Mouse (Mus musculus): ENCODE data around the gene Tex2.

The Tex2 gene

GRCm38 (mm10) chr11:106486866-106487732 lies 126.1 kb downstream of the Tex2 start:
- in situ Hi-C loops (cut with MboI, MseI), result no loop called here

GRCm38 (mm10) chr11:106486042-106486865 lies 127.0 kb downstream of the Tex2 start:
- in situ Hi-C loops (cut with MboI, MseI), result no loop called here

- in situ Hi-C loops (cut with MboI, MseI), result no loop called here
Observed at GRCm38 (mm10) chr11:106485611-106486010, 127.6 kb downstream of the Tex2 start.

DNA sequence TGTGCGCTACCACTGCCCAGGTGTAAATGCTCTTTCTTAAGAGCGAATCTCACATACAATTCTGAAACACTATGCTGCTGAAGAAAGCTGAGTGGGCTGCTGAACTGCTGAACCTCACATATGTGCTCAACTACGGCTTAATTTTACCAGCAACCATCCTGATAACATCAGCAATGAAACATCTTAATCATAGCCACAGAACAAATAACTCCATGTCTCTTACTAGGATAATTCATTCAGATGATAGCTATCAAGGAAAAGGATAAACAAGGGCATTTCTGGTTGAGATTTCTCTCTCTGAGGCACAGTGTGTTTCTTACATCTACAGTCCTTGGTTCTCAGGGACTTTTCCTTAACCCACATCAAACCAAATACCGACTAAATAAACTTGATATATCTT lies 128.3 kb downstream of the Tex2 start:
- in situ Hi-C loops (cut with MboI, MseI), result no loop called here

- in situ Hi-C loops (cut with MboI, MseI), result no loop called here
Observed at GRCm38 (mm10) chr11:106482867-106483266, 130.4 kb downstream of the Tex2 start.

DNA sequence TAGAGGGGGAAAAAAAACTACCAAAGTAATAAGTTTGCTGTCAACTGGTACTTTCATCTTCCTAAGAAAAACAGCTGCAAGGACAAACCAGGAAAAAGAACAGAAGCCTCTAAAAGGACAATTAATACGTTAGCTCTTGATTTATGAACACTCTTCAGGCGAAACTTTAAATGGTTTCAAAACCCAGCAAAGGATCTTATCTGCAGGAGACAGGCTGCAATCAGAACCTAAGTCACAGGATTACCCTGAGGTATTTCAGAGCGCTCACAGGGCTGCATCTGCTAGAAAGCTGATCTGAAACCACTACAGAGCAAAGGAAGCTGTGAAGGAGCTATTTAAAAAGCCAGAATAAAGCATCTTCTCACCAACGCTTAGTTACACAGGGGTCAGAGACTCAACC lies 131.6 kb downstream of the Tex2 start:
- in situ Hi-C loops (cut with MboI, MseI), result no loop called here

- in situ Hi-C loops (cut with MboI, MseI), result no loop called here
Observed at GRCm38 (mm10) chr11:106480530-106480885, 132.7 kb downstream of the Tex2 start.

GRCm38 (mm10) chr11:106479619-106480529 lies 133.3 kb downstream of the Tex2 start:
- in situ Hi-C loops (cut with MboI, MseI), result no loop called here

DNA sequence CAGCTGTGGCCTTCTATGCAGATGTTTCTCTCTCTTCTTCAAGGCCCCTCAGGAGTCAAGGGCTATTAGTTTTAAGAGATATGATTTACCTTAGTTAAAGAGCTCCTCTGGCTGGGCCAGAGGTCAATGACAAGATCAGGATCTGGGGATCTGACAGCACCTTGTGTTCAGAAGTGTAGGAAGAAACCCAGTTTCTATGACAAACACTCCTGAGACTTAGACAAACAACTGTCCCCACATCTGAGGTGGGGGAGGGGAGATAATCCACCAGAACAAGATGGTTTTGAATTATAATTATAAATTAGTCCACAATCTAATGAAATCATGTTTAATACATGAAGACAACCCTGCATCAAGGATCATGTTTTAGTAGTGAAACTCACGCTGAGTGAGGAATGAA lies 134.5 kb downstream of the Tex2 start:
- in situ Hi-C loops (cut with MboI, MseI), result no loop called here

DNA sequence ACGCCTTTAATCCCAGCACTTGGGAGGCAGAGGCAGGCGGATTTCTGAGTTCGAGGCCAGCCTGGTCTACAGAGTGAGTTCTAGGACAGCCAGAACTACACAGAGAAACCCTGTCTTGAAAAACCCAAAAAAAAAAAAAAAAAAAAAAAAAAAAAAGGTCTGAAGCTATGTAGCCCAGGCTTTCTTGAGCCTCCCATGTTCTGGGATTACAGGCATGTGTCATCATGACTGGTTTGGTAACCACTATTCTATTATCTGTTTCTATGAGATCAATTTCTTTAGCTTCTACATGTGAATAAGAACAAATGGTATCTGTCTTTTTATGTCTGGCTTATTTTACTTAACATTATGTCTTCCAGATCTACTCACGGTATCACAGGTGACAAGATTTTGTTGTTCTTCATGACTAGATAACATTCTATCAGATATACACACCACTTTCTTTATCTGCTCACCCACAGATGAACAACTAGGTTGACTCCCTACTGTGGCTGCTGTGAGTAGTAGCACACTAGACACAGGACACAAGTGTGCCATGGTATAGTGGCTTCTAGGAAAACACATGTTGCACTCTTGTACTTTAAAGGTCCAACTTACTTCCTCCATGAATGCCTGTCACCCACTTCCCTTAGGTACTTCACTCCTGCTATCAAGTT lies 135.6 kb downstream of the Tex2 start:
- in situ Hi-C loops (cut with MboI, MseI), result no loop called here

DNA sequence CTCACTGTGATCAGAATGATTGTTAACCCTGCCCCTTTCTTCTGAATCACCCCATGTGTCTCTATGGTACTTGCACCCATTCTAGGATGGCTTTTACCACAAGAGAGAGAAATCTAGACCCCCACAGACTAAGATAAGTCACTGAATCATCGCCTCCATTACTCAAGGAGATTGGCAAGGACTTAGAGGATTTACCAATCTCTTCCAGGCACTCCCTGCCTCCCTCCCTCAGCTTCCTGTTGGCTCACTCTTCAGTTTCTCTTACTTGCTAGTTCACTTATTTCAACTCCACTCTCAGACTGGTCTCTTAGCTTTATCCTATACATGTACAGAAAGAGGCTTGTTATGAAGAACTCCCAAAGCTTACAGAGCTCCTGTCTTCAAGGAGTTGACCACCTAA lies 137.9 kb downstream of the Tex2 start:
- in situ Hi-C loops (cut with MboI, MseI), result no loop called here

DNA sequence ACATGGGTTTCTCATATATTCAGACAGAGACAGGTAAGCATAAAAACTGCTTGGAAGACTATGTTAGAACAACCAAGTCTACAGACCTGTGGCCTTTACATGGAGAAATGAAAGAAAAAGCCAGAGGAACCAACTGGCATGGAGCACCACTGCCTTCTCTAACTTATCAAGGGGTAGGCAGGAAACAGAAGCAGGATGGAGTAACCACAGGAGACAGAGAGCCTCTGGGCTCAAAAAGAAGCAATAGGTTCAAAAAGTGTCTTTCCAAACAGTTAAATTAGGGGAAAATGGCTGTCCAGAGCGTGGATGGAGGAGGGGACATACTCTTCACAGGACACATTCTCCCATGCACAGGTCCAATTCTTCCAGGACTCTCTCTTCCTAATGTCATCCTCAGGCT lies 141.6 kb downstream of the Tex2 start:
- in situ Hi-C loops (cut with MboI, MseI), result no loop called here

DNA sequence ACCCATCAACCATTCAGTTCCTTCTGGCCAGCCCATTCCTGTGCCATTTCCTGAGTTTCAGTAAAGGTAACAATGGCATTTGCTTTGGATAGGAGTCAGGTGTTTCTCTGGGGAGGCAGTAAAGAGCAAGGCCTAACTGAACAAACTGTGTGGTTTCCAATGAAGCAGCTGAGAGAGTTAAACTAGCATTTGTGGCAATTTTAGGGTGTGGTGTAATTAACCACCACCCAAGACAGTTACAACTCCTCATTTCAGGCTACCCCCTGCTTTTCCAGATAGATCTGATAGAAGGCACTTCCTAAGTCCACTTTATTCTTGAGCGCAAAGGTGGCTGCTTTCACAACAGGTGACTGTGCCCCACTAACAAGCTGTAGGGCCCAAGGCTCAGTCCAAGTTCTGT lies 144.7 kb downstream of the Tex2 start:
- in situ Hi-C loops (cut with MboI, MseI), result no loop called here

- in situ Hi-C loops (cut with MboI, MseI), result no loop called here
Observed at GRCm38 (mm10) chr11:106465932-106466331, 147.3 kb downstream of the Tex2 start.

DNA sequence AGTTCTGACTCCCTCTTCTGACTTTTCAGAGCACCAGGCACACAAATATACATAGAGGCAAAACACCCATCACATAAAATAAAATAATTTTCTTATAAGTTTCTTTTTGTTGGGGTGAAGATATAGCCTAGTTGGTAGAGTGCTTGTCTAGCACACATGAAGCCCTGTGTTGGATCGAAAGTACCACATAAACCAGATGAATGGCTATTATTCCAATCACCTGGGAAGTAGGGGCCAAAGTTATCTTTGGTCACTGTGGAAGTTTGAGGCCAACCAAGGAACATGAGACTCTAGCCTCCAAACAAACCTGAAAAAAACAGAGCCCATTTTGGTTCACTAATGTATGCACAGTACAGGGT lies 147.7 kb downstream of the Tex2 start:
- in situ Hi-C loops (cut with MboI, MseI), result no loop called here

DNA sequence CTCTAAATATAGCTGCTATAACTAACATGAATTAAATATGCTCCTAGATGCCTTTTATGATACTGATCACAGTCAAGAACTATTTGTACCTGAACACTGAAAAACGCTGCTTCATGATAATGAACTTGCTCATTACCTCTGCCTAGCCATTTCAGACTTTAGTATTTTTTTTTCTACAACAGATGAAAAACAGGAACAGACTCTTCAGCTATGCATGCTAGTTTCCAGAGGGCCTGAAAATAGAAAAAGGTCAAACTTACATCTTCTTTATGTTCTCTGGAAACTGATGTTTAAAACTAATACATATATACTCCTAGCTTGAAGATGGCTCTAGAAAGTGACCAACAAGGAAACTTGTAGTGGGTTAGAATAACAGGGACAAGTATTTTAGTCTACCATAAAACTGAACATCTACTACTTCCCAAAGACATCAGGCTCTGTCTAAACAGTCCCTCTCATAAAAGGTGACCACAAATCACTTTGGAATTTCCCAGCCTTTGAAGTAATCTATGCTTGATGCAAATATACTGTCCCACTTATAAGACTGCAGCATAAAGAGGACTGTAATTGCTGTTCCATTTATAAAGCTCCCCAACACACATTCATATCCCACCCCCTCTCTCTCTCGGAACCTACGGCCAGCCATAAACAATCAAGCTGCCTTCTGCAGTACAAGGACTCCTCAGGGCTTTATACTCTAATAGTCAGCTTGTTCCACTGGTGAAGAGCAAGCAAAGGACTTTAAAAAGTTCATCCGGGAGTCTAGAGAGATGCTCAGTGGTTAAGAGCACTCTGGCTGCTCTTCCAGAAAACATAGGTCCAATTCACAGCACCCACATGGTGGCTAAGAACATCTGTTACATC lies 148.3 kb downstream of the Tex2 start:
- in situ Hi-C loops (cut with MboI, MseI), result no loop called here

- in situ Hi-C loops (cut with MboI, MseI), result no loop called here
Observed at GRCm38 (mm10) chr11:106463845-106464244, 149.4 kb downstream of the Tex2 start.

- in situ Hi-C loops (cut with MboI, MseI), result no loop called here
Observed at GRCm38 (mm10) chr11:106462309-106462708, 150.9 kb downstream of the Tex2 start.

DNA sequence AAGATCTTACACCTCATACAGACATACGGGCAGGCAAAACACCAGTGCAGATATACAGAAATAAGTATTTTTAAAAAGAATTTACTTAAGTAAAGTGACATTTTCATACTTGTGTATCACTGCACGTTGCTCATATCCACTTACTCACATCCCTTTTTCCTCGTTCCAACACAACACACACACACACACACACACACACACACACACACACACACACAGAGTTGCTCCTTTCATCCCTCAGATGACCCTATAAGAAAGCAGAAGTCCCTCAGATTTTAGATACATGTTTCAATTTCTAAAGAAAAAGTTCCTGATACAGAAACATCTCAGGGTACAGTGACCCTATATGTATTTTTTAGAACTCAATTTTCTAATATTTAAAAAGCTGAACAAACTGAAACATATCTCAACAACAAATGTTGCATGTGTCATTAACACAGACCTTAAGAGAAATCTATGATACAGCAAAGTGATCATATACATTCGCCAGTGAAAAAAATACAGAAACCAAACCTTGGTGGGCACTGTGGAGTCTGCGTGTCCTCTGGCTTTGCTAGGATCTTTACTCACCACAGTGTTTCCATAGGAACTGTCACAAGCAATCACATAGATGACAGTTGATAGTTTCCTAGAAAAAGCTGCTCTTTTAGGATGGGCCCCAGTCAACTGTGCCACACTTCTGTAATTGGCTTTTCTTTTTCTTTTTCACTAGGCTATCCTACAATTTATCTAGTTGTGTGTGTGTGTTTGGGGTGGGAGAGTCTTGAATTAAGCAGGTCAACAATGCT lies 151.9 kb downstream of the Tex2 start:
- in situ Hi-C loops (cut with MboI, MseI), result no loop called here

- in situ Hi-C loops (cut with MboI, MseI), result no loop called here
Observed at GRCm38 (mm10) chr11:106460671-106461070, 152.6 kb downstream of the Tex2 start.
